Mouse (Mus musculus) heart, adult 11 months (tissue): ENCODE measurements around the gene Emp1.

Experiments used
- DNase-seq: peaks from one replicate; pipeline ENCODE4 v3.0.0; 2022

Emp1 gene

GRCm38 (mm10) chr6:135412649-135413048, 50.3 kb downstream of the Emp1 start:
- DNase-seq: no peak

- no peak for DNase-seq
Observed at GRCm38 (mm10) chr6:135417459-135417858, 55.1 kb downstream of the Emp1 start.

- no peak for DNase-seq
Observed at GRCm38 (mm10) chr6:135418223-135418824, 56.0 kb downstream of the Emp1 start.

GRCm38 (mm10) chr6:135428246-135428645, 65.9 kb downstream of the Emp1 start:
- DNase-seq: no peak

GRCm38 (mm10) chr6:135429268-135429909, 67.0 kb downstream of the Emp1 start:
- no peak for DNase-seq

GRCm38 (mm10) chr6:135430441-135430970, 68.2 kb downstream of the Emp1 start:
- DNase-seq: peak; percentile 22
